Mouse (Mus musculus) testis, adult 2 months (tissue): Measurements from ENCODE around the gene Pdzrn3. TPM values are rescaled to one million over a fixed set of nuclear protein-coding genes. Genes with fewer than 3 reads are reported as not detected.

ENCODE experiments used
- H3K27ac ChIP-seq: fragments of 200-500 bp; 2 replicates; pipeline ENCODE4 v1.5.1; 2012; ENCODE audit warnings: low read depth, low read length; ENCODE audit not compliant: control insufficient read depth, insufficient read depth
- H3K27me3 ChIP-seq: fragments of 200-500 bp; 2 replicates; pipeline ENCODE4 v1.6.1; 2012; ENCODE audit warnings: mild to moderate bottlenecking, low read length, moderate library complexity; ENCODE audit not compliant: control insufficient read depth, insufficient read depth
- H3K36me3 ChIP-seq: fragments of 200-500 bp; 2 replicates; pipeline ENCODE4 v1.6.1; 2012; ENCODE audit warnings: mild to moderate bottlenecking, low read length; ENCODE audit not compliant: control insufficient read depth, insufficient read depth
- H3K4me1 ChIP-seq: fragments of 200-500 bp; 2 replicates; pipeline ENCODE4 v1.6.1; 2012; ENCODE audit warnings: low read length; ENCODE audit not compliant: control insufficient read depth, insufficient read depth
- H3K4me3 ChIP-seq: fragments of 200-500 bp; 2 replicates; pipeline ENCODE4 v1.5.1; 2012; ENCODE audit warnings: low read depth, mild to moderate bottlenecking, low read length, moderate library complexity, mixed read lengths; ENCODE audit not compliant: control insufficient read depth
- CTCF ChIP-seq: fragments of 200-500 bp; IDR thresholded peaks from 2 replicates; pipeline ENCODE4 v1.5.1; 2012; ENCODE audit warnings: low read depth, mild to moderate bottlenecking, inconsistent platforms, low read length, moderate library complexity; ENCODE audit not compliant: control insufficient read depth, insufficient read depth, insufficient replicate concordance
- POLR2A ChIP-seq: fragments of 200-500 bp; IDR thresholded peaks from 2 replicates; pipeline ENCODE4 v1.6.1; 2012; ENCODE audit warnings: low read depth, mild to moderate bottlenecking, inconsistent platforms, low read length, moderate library complexity; ENCODE audit not compliant: control insufficient read depth
- polyA plus RNA-seq: library from polyadenylated mRNA; depleted of rRNA; stranded (reverse); fragments of >200 nt; gene quantifications from 2 replicates; pipeline ENCODE4 v1.2.3, GENCODE M21; 2012

Gene Pdzrn3
- polyA plus RNA-seq, 1 experiment: 1.2 TPM

DNA sequence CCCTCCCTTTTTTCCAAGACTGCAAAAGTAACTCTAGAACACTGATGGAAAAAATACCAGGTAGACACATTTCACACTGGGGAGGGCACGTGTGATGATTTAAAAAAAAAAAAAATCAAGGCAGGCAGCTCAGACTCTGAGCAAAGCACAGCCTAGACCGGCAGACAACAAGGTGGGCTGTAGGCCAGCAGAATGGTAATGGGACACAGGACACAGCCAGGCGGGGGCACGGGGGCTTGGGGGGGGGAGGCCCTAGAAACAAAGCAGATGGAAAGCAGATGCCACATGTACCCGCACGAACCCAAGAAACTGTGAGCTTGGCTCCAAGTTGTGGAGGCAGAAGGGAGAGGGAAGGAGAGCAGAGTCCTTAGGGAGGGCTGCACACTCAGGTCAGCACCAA, 11.9 kb downstream of the Pdzrn3 start:
- TF ChIP-seq POLR2A: no peak
- TF ChIP-seq CTCF: no peak
- Histone ChIP-seq H3K27me3 (no peaks in the 10 kb centered on the region), H3K27ac (no peak overlapping the region), H3K4me3 (no peak overlapping the region), H3K4me1 (no peaks in the 10 kb centered on the region), H3K36me3 (no peaks in the 10 kb centered on the region)

DNA sequence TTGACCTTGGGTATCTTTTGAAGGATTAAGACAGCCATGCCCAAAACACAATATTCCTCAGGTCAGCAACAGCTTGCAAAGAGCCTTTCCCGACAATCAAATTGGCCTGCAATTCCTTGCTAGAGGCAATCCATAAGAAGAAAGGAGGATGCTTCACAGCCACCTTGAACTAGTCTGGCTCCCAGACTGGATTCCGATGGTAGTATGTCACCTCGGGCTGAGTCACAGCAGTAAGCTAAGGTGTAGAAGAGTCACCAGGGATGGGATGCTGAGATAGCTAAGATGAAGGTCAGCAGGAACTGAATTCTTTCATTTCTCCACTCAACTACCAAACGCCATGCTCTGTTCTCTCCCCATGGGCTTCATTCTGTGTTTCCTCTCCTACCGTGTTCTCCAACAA, 13.8 kb downstream of the Pdzrn3 start:
- H3K4me1 ChIP-seq: no peaks in the 10 kb centered on the region
- H3K36me3 ChIP-seq: no peaks in the 10 kb centered on the region
- H3K4me3 ChIP-seq: no peak overlapping the region
- no peaks in the 10 kb centered on the region for H3K27me3 ChIP-seq
- no peak for TF ChIP-seq CTCF
- no peak for TF ChIP-seq POLR2A
- H3K27ac ChIP-seq: no peak overlapping the region

DNA sequence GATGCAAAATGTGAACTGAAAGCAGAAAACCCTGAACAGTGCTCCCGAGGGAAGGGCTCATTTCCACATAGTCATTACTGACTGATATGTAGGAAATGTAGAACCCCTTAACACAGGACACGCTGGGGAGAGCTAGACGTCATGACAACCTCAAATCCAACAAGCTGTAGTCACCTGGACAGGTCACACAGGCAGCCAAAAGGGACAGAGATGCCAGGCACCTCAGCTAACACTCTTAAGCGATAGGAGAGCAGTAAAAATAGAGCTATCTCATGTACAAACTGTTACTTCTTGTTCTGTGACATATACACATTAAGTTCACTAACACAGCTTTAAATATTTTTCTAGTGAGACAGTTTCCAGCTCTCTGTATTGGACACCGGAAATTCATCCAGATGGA, 15.0 kb downstream of the Pdzrn3 start:
- no peak for TF ChIP-seq POLR2A
- no peaks in the 10 kb centered on the region for H3K4me1 ChIP-seq

DNA sequence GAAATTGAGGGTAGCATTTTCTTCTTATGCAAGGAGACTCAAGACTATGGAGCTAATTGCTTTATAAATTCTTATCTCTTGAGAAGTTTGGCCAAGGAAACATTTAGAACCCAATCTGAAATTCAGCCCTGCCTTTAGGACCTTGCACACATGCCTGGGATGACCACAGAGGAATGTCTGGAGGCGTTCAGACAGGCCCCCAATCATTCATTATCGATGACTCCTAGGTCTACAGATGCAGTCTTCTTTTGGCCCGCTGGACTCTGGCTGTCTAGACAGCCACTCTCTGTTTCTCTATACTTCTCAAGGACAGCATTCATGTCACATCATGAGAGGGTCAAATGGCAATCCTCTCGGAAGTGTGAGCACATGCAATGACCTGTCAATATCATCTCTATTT, 15.4 kb downstream of the Pdzrn3 start:
- no peaks in the 10 kb centered on the region for H3K27me3 ChIP-seq
- no peak for TF ChIP-seq POLR2A
- H3K4me1 ChIP-seq: no peaks in the 10 kb centered on the region
- no peak overlapping the region for H3K4me3 ChIP-seq
- H3K27ac ChIP-seq: no peak overlapping the region; the same call in 1 of the 2 replicates
- H3K36me3 ChIP-seq: no peaks in the 10 kb centered on the region

More for the DNA sequence above, 15.0 kb downstream of the Pdzrn3 start:
- H3K27me3 ChIP-seq: no peaks in the 10 kb centered on the region
- no peak overlapping the region for H3K4me3 ChIP-seq
- H3K27ac ChIP-seq: no peak overlapping the region; the same call in 1 of the 2 replicates
- no peaks in the 10 kb centered on the region for H3K36me3 ChIP-seq

DNA sequence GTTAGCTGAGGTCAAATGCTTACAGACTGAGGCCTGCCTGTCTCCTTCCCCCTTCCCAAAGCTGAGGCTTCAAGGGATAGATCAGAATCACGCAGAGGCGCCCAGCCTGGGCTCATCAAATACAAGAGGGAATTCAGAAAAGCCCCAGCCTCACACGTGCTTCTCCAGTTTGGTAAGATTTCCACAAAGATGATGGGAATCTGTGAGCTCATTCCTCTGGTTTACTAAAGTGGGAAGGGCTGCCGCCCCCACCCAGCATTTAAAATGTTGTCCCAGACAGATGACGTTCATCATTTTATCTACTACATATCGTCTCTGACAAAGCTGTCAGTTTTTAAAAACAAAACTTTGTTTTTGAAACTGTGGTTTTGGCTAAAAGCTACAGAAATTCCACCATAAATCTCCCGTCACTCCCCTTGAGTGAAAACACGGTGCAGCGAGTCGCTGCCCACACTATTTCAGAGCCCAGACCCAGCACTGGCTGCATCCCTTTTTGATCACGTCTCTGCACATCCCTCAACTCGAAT, 17.4 kb downstream of the Pdzrn3 start:
- Histone ChIP-seq H3K27me3 (no peaks in the 10 kb centered on the region), H3K4me1 (no peaks in the 10 kb centered on the region), H3K27ac (no peak overlapping the region), H3K4me3 (no peak overlapping the region), H3K36me3 (no peaks in the 10 kb centered on the region)
- TF ChIP-seq CTCF (no peak), POLR2A (no peak)

DNA sequence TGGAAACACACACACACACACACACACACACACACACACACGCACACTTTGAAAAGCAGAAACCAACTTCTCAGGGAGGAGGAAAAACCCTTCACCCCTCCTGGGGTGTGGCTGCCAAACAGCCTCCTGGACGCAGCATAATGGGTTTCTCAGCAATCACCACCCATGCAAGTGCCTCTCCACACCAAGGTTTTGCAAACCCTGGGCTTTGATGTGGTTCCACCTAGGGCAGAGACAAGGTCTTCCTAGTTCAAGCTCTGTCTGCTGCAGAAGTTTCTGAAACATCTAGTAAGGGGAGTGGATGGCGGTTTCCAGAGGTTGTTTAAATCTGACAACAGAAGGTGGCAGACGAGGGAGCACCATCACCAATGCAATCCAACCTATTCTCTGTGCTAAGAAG, 18.1 kb downstream of the Pdzrn3 start:
- Histone ChIP-seq H3K27ac (no peak overlapping the region), H3K27me3 (no peaks in the 10 kb centered on the region), H3K36me3 (no peaks in the 10 kb centered on the region), H3K4me3 (no peak overlapping the region), H3K4me1 (no peaks in the 10 kb centered on the region)
- no peak for TF ChIP-seq CTCF
- no peak for TF ChIP-seq POLR2A

DNA sequence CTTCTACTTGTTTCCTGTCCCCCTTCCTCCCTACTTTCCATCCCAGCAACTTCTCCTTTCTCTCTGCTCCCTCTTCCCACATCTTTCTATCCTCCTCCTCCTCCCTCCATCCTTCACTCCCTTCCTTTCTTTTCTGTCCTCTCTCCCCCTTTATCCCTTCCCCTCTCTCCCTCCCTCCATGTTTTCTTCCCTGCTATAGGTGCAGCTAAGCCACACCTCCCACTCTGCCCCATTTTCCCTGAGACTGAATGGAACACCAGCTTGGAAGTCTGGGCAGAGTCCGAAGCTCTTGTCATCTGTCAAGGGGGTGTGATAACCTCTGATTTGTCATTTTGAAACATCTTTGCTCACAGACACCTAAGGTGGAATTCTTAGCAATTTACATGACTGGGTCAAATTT, 22.8 kb downstream of the Pdzrn3 start:
- Histone ChIP-seq H3K27ac (no peak overlapping the region), H3K4me1 (no peaks in the 10 kb centered on the region), H3K36me3 (no peaks in the 10 kb centered on the region), H3K4me3 (no peak overlapping the region), H3K27me3 (no peaks in the 10 kb centered on the region)
- TF ChIP-seq POLR2A (no peak), CTCF (no peak)

DNA sequence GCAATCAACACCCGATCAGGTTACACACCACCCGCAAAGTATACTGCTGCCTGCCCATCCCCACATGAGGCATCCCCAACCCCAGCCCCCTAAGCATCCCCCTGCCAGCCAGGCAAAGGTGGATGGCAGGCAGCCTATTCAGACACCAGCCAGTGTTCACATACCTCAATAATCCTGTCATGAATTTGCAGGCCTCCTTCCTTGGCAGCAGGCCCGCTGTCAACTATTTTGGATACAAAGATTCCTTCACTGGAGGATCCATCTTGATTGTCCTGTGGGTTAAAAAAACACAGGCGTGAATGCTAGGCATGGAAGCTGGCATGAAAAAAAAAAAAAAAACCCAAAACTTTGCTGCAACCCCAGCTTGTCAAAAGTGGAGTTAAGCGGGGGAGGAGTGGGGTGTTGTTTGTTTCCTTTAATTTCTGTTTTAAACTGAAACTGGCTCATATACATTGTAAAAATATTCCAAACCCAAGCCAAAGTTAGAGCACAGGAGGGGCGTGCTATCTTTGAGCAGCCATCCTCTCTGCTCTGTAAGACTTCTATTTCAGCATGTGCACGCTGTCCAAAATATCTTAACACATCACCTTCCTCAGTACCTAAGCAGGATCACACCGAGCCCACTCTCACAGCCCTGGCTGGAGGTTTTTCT, 23.3 kb downstream of the Pdzrn3 start:
- Histone ChIP-seq H3K27me3 (no peaks in the 10 kb centered on the region), H3K4me1 (no peaks in the 10 kb centered on the region), H3K36me3 (no peaks in the 10 kb centered on the region), H3K27ac (no peak overlapping the region), H3K4me3 (no peak overlapping the region)
- no peak for TF ChIP-seq POLR2A
- no peak for TF ChIP-seq CTCF
